Mouse (Mus musculus) E14TG2a.4 (cell line): ENCODE results near the gene Ino80b.

Source experiments
- CTCF ChIP-seq: conservative IDR thresholded peaks from 2 replicates; pipeline ENCODE4 v1.5.1; 2014; ENCODE audit warnings: low read length
- NANOG ChIP-seq: IDR thresholded peaks from 2 replicates; pipeline ENCODE4 v1.6.1; 2014; ENCODE audit warnings: borderline replicate concordance, low read length, mixed read lengths

GRCm38 (mm10) chr6:83115011-83115671 lies 10.1 kb downstream of the Ino80b start, which contains the start of gene Mogs:
- TF ChIP-seq CTCF (no peak), NANOG (no peak)
